Mouse (Mus musculus): ENCODE measurements around the gene Ghdc. TPM values are rescaled to one million over a fixed set of nuclear protein-coding genes. Genes with fewer than 3 reads are reported as not detected.
"Not testable (repeated sequence)": the region's sequence is repeated elsewhere in the genome, so short reads cannot be mapped to it uniquely, and the experiment has no call there.

The Ghdc gene
- polyA plus RNA-seq, 1 experiment from 2014 or later = 3.6 TPM

- H3K9ac ChIP-seq (ENCODE audit: low read depth, low read length) = no peak overlapping the region
- ATAC-seq (ENCODE audit: low read depth) = no peak
- WGBS = 97% methylated on average over 2 of the region's 2 CpGs
- H3K36me3 ChIP-seq (ENCODE audit: control insufficient read depth, insufficient read depth, low read length) = peaks cover 46% of the 10 kb centered on the region
- H3K4me2 ChIP-seq (ENCODE audit: low read depth, low read length) = no peak overlapping the region
- no peak overlapping the region for H3K4me3 ChIP-seq (ENCODE audit: low read depth, low read length)
- no peaks in the 10 kb centered on the region for H3K27me3 ChIP-seq (replicated peaks; ENCODE audit: control insufficient read depth, insufficient read depth, low read length)
- no peaks in the 10 kb centered on the region for H3K9me3 ChIP-seq (ENCODE audit: control insufficient read depth, low read length)
- no peaks in the 10 kb centered on the region for H3K4me1 ChIP-seq (ENCODE audit: control insufficient read depth, insufficient read depth, low read length)
- H3K27ac ChIP-seq (replicated peaks; ENCODE audit: low read depth, low read length) = no peak overlapping the region
- no peak for DNase-seq (ENCODE audit: low spot score)
Observed at GRCm38 (mm10) chr11:100795386-100795785, 24.6 kb upstream of the Ghdc start.

- no peak for ATAC-seq (ENCODE audit: low read depth)
- Histone ChIP-seq H3K9me3 (ENCODE audit: control insufficient read depth, low read length) (no peaks in the 10 kb centered on the region), H3K27ac (replicated peaks; ENCODE audit: low read depth, low read length) (no peak overlapping the region), H3K36me3 (ENCODE audit: control insufficient read depth, insufficient read depth, low read length) (peaks cover 47% of the 10 kb centered on the region), H3K4me2 (ENCODE audit: low read depth, low read length) (no peak overlapping the region), H3K4me3 (ENCODE audit: low read depth, low read length) (no peak overlapping the region), H3K27me3 (replicated peaks; ENCODE audit: control insufficient read depth, insufficient read depth, low read length) (no peaks in the 10 kb centered on the region), H3K4me1 (ENCODE audit: control insufficient read depth, insufficient read depth, low read length) (no peaks in the 10 kb centered on the region), H3K9ac (ENCODE audit: low read depth, low read length) (no peak overlapping the region)
- peak; percentile 44 for DNase-seq (ENCODE audit: low spot score)
- WGBS = 76% methylated on average over 2 of the region's 2 CpGs
Observed at GRCm38 (mm10) chr11:100791457-100792049, 20.8 kb upstream of the Ghdc start.

- H3K27ac ChIP-seq (replicated peaks; ENCODE audit: low read depth, low read length) = peak overlapping the region; percentile 54
- not testable (repeated sequence) for ATAC-seq (ENCODE audit: low read depth); H3K9ac ChIP-seq (ENCODE audit: low read depth, low read length); H3K4me1 ChIP-seq (ENCODE audit: control insufficient read depth, insufficient read depth, low read length); H3K4me2 ChIP-seq (ENCODE audit: low read depth, low read length); H3K27me3 ChIP-seq (replicated peaks; ENCODE audit: control insufficient read depth, insufficient read depth, low read length); H3K4me3 ChIP-seq (ENCODE audit: low read depth, low read length); H3K9me3 ChIP-seq (ENCODE audit: control insufficient read depth, low read length)
- DNase-seq (ENCODE audit: low spot score) = peak; percentile 21
- H3K36me3 ChIP-seq (ENCODE audit: control insufficient read depth, insufficient read depth, low read length) = peaks cover 49% of the 10 kb centered on the region
- 75% methylated on average over 9 of the region's 9 CpGs for WGBS
Observed at GRCm38 (mm10) chr11:100790644-100791043, 19.9 kb upstream of the Ghdc start.

GRCm38 (mm10) chr11:100789702-100790101 is 18.9 kb upstream of the Ghdc start:
- WGBS = 50% methylated on average over 3 of the region's 3 CpGs
- peak; percentile 53 for DNase-seq (ENCODE audit: low spot score)
- peaks cover 54% of the 10 kb centered on the region for H3K36me3 ChIP-seq (ENCODE audit: control insufficient read depth, insufficient read depth, low read length)
- no peak overlapping the region for H3K9ac ChIP-seq (ENCODE audit: low read depth, low read length)
- no peaks in the 10 kb centered on the region for H3K4me1 ChIP-seq (ENCODE audit: control insufficient read depth, insufficient read depth, low read length)
- H3K9me3 ChIP-seq (ENCODE audit: control insufficient read depth, low read length) = no peaks in the 10 kb centered on the region
- H3K4me2 ChIP-seq (ENCODE audit: low read depth, low read length) = no peak overlapping the region
- no peaks in the 10 kb centered on the region for H3K27me3 ChIP-seq (replicated peaks; ENCODE audit: control insufficient read depth, insufficient read depth, low read length)
- H3K27ac ChIP-seq (replicated peaks; ENCODE audit: low read depth, low read length) = peak overlapping the region; percentile 54
- no peak overlapping the region for H3K4me3 ChIP-seq (ENCODE audit: low read depth, low read length)
- ATAC-seq (ENCODE audit: low read depth) = no peak

GRCm38 (mm10) chr11:100785774-100786173 is 15.0 kb upstream of the Ghdc start:
- DNase-seq (ENCODE audit: low spot score) (no peak), ATAC-seq (ENCODE audit: low read depth) (no peak)
- Histone ChIP-seq H3K36me3 (ENCODE audit: control insufficient read depth, insufficient read depth, low read length) (peaks cover 64% of the 10 kb centered on the region), H3K4me2 (ENCODE audit: low read depth, low read length) (no peak overlapping the region), H3K9ac (ENCODE audit: low read depth, low read length) (no peak overlapping the region), H3K4me1 (ENCODE audit: control insufficient read depth, insufficient read depth, low read length) (no peaks in the 10 kb centered on the region), H3K27me3 (replicated peaks; ENCODE audit: control insufficient read depth, insufficient read depth, low read length) (no peaks in the 10 kb centered on the region), H3K9me3 (ENCODE audit: control insufficient read depth, low read length) (no peaks in the 10 kb centered on the region), H3K4me3 (ENCODE audit: low read depth, low read length) (no peak overlapping the region), H3K27ac (replicated peaks; ENCODE audit: low read depth, low read length) (no peak overlapping the region)
- WGBS = 85% methylated on average over 2 of the region's 2 CpGs

- Histone ChIP-seq H3K9ac (ENCODE audit: low read depth, low read length) (no peak overlapping the region), H3K4me1 (ENCODE audit: control insufficient read depth, insufficient read depth, low read length) (no peaks in the 10 kb centered on the region), H3K9me3 (ENCODE audit: control insufficient read depth, low read length) (no peaks in the 10 kb centered on the region), H3K4me3 (ENCODE audit: low read depth, low read length) (no peak overlapping the region), H3K27ac (replicated peaks; ENCODE audit: low read depth, low read length) (no peak overlapping the region), H3K36me3 (ENCODE audit: control insufficient read depth, insufficient read depth, low read length) (peaks cover 63% of the 10 kb centered on the region), H3K4me2 (ENCODE audit: low read depth, low read length) (no peak overlapping the region), H3K27me3 (replicated peaks; ENCODE audit: control insufficient read depth, insufficient read depth, low read length) (no peaks in the 10 kb centered on the region)
- 83% methylated on average over 8 of the region's 8 CpGs for WGBS
- DNase-seq (ENCODE audit: low spot score) (no peak), ATAC-seq (ENCODE audit: low read depth) (no peak)
Observed at GRCm38 (mm10) chr11:100784286-100784685, 13.5 kb upstream of the Ghdc start.

- ATAC-seq (ENCODE audit: low read depth) = no peak
Observed at GRCm38 (mm10) chr11:100782568-100782967, 11.8 kb upstream of the Ghdc start.

GRCm38 (mm10) chr11:100781763-100782475 is 11.2 kb upstream of the Ghdc start:
- 84% methylated on average over 15 of the region's 15 CpGs for WGBS
- peaks cover 50% of the 10 kb centered on the region for H3K36me3 ChIP-seq (ENCODE audit: control insufficient read depth, insufficient read depth, low read length)

More at GRCm38 (mm10) chr11:100782568-100782967, 11.8 kb upstream of the Ghdc start:
- 88% methylated on average over 13 of the region's 13 CpGs for WGBS
- no peak overlapping the region for H3K4me2 ChIP-seq (ENCODE audit: low read depth, low read length)
- H3K9me3 ChIP-seq (ENCODE audit: control insufficient read depth, low read length) = no peaks in the 10 kb centered on the region
- no peaks in the 10 kb centered on the region for H3K27me3 ChIP-seq (replicated peaks; ENCODE audit: control insufficient read depth, insufficient read depth, low read length)
- H3K4me3 ChIP-seq (ENCODE audit: low read depth, low read length) = no peak overlapping the region
- DNase-seq (ENCODE audit: low spot score) = no peak
- H3K36me3 ChIP-seq (ENCODE audit: control insufficient read depth, insufficient read depth, low read length) = peaks cover 54% of the 10 kb centered on the region
- no peaks in the 10 kb centered on the region for H3K4me1 ChIP-seq (ENCODE audit: control insufficient read depth, insufficient read depth, low read length)
- H3K27ac ChIP-seq (replicated peaks; ENCODE audit: low read depth, low read length) = no peak overlapping the region
- H3K9ac ChIP-seq (ENCODE audit: low read depth, low read length) = no peak overlapping the region

GRCm38 (mm10) chr11:100780247-100780646 is 9.5 kb upstream of the Ghdc start:
- 70% methylated on average over 8 of the region's 8 CpGs for WGBS
- DNase-seq (ENCODE audit: low spot score) (no peak), ATAC-seq (ENCODE audit: low read depth) (no peak)
- Histone ChIP-seq H3K4me3 (ENCODE audit: low read depth, low read length) (no peak overlapping the region), H3K9ac (ENCODE audit: low read depth, low read length) (no peak overlapping the region), H3K27ac (replicated peaks; ENCODE audit: low read depth, low read length) (no peak overlapping the region), H3K4me1 (ENCODE audit: control insufficient read depth, insufficient read depth, low read length) (no peaks in the 10 kb centered on the region), H3K36me3 (ENCODE audit: control insufficient read depth, insufficient read depth, low read length) (peaks cover 37% of the 10 kb centered on the region), H3K27me3 (replicated peaks; ENCODE audit: control insufficient read depth, insufficient read depth, low read length) (no peaks in the 10 kb centered on the region), H3K4me2 (ENCODE audit: low read depth, low read length) (no peak overlapping the region), H3K9me3 (ENCODE audit: control insufficient read depth, low read length) (no peaks in the 10 kb centered on the region)

More at GRCm38 (mm10) chr11:100781763-100782475, 11.2 kb upstream of the Ghdc start:
- no peak overlapping the region for H3K9ac ChIP-seq (ENCODE audit: low read depth, low read length)
- H3K27me3 ChIP-seq (replicated peaks; ENCODE audit: control insufficient read depth, insufficient read depth, low read length) = no peaks in the 10 kb centered on the region
- H3K27ac ChIP-seq (replicated peaks; ENCODE audit: low read depth, low read length) = no peak overlapping the region
- no peak overlapping the region for H3K4me2 ChIP-seq (ENCODE audit: low read depth, low read length)
- no peak for DNase-seq (ENCODE audit: low spot score)
- no peak overlapping the region for H3K4me3 ChIP-seq (ENCODE audit: low read depth, low read length)
- H3K9me3 ChIP-seq (ENCODE audit: control insufficient read depth, low read length) = no peaks in the 10 kb centered on the region
- ATAC-seq (ENCODE audit: low read depth) = no peak
- no peaks in the 10 kb centered on the region for H3K4me1 ChIP-seq (ENCODE audit: control insufficient read depth, insufficient read depth, low read length)

All from embryonic facial prominence, embryonic 14.5 days (tissue).